Mouse (Mus musculus): ENCODE results near the gene Mroh8.
"Not testable (repeated sequence)": the region's sequence is repeated elsewhere in the genome, so short reads cannot be mapped to it uniquely, and the experiment has no call there.

Gene Mroh8

GRCm38 (mm10) chr2:157288996-157289395 lies 9.6 kb upstream of the Mroh8 start:
- no peak for DNase-seq (ENCODE audit: low spot score in 2 of 2)

GRCm38 (mm10) chr2:157287542-157287941 lies 8.2 kb upstream of the Mroh8 start:
- peak in 1 of 2 experiments; percentile 19 for DNase-seq (ENCODE audit: low spot score in 2 of 2)

- DNase-seq (ENCODE audit: low spot score in 2 of 2), result no peak
Measured at GRCm38 (mm10) chr2:157283321-157283720, 4.0 kb upstream of the Mroh8 start.

- DNase-seq (ENCODE audit: low spot score in 2 of 2), result peak; percentile 94 to 96
Measured at GRCm38 (mm10) chr2:157278717-157279415, 483 bp downstream of the Mroh8 start, which contains the start of gene Rpn2. TSS of gene Rpn2 (plus strand) at chr2:157279017.

GRCm38 (mm10) chr2:157263832-157264231 lies 15.5 kb downstream of the Mroh8 start:
- DNase-seq (ENCODE audit: low spot score in 2 of 2), result no peak

- no peak for DNase-seq (ENCODE audit: low spot score in 2 of 2)
Measured at GRCm38 (mm10) chr2:157263101-157263500, 16.2 kb downstream of the Mroh8 start.

GRCm38 (mm10) chr2:157262506-157262905 lies 16.8 kb downstream of the Mroh8 start:
- DNase-seq (ENCODE audit: low spot score in 2 of 2), result no peak

- DNase-seq (ENCODE audit: low spot score in 2 of 2), result no peak
Measured at GRCm38 (mm10) chr2:157261930-157262329, 17.4 kb downstream of the Mroh8 start.

- peak; percentile 22 to 58 for DNase-seq (ENCODE audit: low spot score in 2 of 2)
Measured at GRCm38 (mm10) chr2:157259720-157260119, 19.6 kb downstream of the Mroh8 start.

- no peak for DNase-seq (ENCODE audit: low spot score in 2 of 2)
Measured at GRCm38 (mm10) chr2:157248111-157248510, 31.2 kb downstream of the Mroh8 start.

- DNase-seq (ENCODE audit: low spot score in 2 of 2), result no peak
Measured at GRCm38 (mm10) chr2:157245603-157246002, 33.7 kb downstream of the Mroh8 start.

GRCm38 (mm10) chr2:157245001-157245400 lies 34.3 kb downstream of the Mroh8 start:
- no peak for DNase-seq (ENCODE audit: low spot score in 2 of 2)

GRCm38 (mm10) chr2:157235946-157236345 lies 43.4 kb downstream of the Mroh8 start:
- no peak for DNase-seq (ENCODE audit: low spot score in 2 of 2)

GRCm38 (mm10) chr2:157221916-157222315 lies 57.4 kb downstream of the Mroh8 start:
- DNase-seq (ENCODE audit: low spot score in 2 of 2), result not testable (repeated sequence)

- no peak for DNase-seq (ENCODE audit: low spot score in 2 of 2)
Measured at GRCm38 (mm10) chr2:157220108-157220507, 59.2 kb downstream of the Mroh8 start.

GRCm38 (mm10) chr2:157211731-157212130 lies 67.6 kb downstream of the Mroh8 start:
- DNase-seq (ENCODE audit: low spot score in 2 of 2), result no peak

- peak; percentile 79 to 86 for DNase-seq (ENCODE audit: low spot score in 2 of 2)
Measured at GRCm38 (mm10) chr2:157204366-157205218, 74.8 kb downstream of the Mroh8 start, which contains the start of gene Rbl1. TSS of gene Rbl1 (minus strand) at chr2:157204534.

GRCm38 (mm10) chr2:157203459-157204365 lies 75.6 kb downstream of the Mroh8 start:
- DNase-seq (ENCODE audit: low spot score in 2 of 2), result peak; percentile 23 to 43

- no peak for DNase-seq (ENCODE audit: low spot score in 2 of 2)
Measured at GRCm38 (mm10) chr2:157203026-157203425, 76.3 kb downstream of the Mroh8 start.

- DNase-seq (ENCODE audit: low spot score in 2 of 2), result no peak
Measured at GRCm38 (mm10) chr2:157202361-157202760, 77.0 kb downstream of the Mroh8 start.

GRCm38 (mm10) chr2:157201081-157201830 lies 78.1 kb downstream of the Mroh8 start:
- DNase-seq (ENCODE audit: low spot score in 2 of 2), result no peak

Measured in spleen, postnatal 14 days (tissue).